Comparison of ENCODE assay signal across 9 mouse cellular contexts in genomic region chr7:135598303-135598855, GRCm38 (mm10).
DNase-seq lines count a peak whose midpoint lies in the region; ATAC-seq lines count a peak whose summit lies in the region.
"Had no signal": no experiment of that assay in that cellular context is flagged by ENCODE, and none has a peak within 500 bp of the region (broad histone marks: within the 10 kb centered on the region; RNA-seq: fewer than 3 reads in every experiment).

No protein-coding gene starts in this region.

- DNase-seq in midbrain, embryonic 10.5 days (ENCODE audit: low spot score) = no peak
- DNase-seq in c-Kit-positive CD71-negative TER-119-negative erythroid progenitor cells, embryonic 14.5 days (ENCODE audit: low read depth) = peak; percentile 59
- no peak for DNase-seq in limb, embryonic 10.5 days (ENCODE audit: low spot score)
- DNase-seq in naive thymus-derived CD4-positive, alpha-beta T cell, adult 2 months (ENCODE audit: low read depth) = peak; percentile 55
- DNase-seq in adrenal gland, adult 2 months = no peak
- DNase-seq in forebrain, embryonic 11.5 days (ENCODE audit: low spot score) = no peak

- ATAC-seq in midbrain, embryonic 13.5 days = no peak
- ATAC-seq in forebrain, embryonic 11.5 days (replicated peaks; ENCODE audit: low FRiP score) = no peak

- no peaks in the 10 kb centered on the region for H3K36me3 ChIP-seq in midbrain, embryonic 10.5 days
- H3K36me3 ChIP-seq in midbrain, embryonic 13.5 days = no peaks in the 10 kb centered on the region
- H3K36me3 ChIP-seq in limb, embryonic 10.5 days = no peaks in the 10 kb centered on the region
- H3K36me3 ChIP-seq in forebrain, embryonic 11.5 days (ENCODE audit: control insufficient read depth, insufficient read depth, low read length) = no peaks in the 10 kb centered on the region
- H3K36me3 ChIP-seq: lung, embryonic 15.5 days; neural tube, embryonic 12.5 days had no signal

- no peaks in the 10 kb centered on the region for H3K9me3 ChIP-seq in midbrain, embryonic 10.5 days (replicated peaks)
- no peaks in the 10 kb centered on the region for H3K9me3 ChIP-seq in midbrain, embryonic 13.5 days
- H3K9me3 ChIP-seq in limb, embryonic 10.5 days (replicated peaks) = no peaks in the 10 kb centered on the region
- no peaks in the 10 kb centered on the region for H3K9me3 ChIP-seq in forebrain, embryonic 11.5 days (ENCODE audit: control insufficient read depth, low read length)
- H3K9me3 ChIP-seq: lung, embryonic 15.5 days; neural tube, embryonic 12.5 days had no signal

- H3K27ac ChIP-seq in midbrain, embryonic 10.5 days (replicated peaks) = peak overlapping the region; percentile 55
- H3K27ac ChIP-seq in midbrain, embryonic 13.5 days = no peak overlapping the region
- 0 out of 2 replicates have a peak overlapping the region, but pooled peaks have one; percentile 39 for H3K27ac ChIP-seq in limb, embryonic 10.5 days
- no peak overlapping the region for H3K27ac ChIP-seq in forebrain, embryonic 11.5 days (ENCODE audit: low read depth, low read length)
- H3K27ac ChIP-seq: lung, embryonic 15.5 days; neural tube, embryonic 12.5 days had no signal

- WGBS in midbrain, embryonic 10.5 days = 62% methylated on average over 7 of the region's 7 CpGs
- 80% methylated on average over 7 of the region's 7 CpGs for WGBS in midbrain, embryonic 13.5 days
- 63% methylated on average over 7 of the region's 7 CpGs for whole genome bisulfite sequencing in limb, embryonic 10.5 days
- WGBS in forebrain, embryonic 11.5 days = 72% methylated on average over 7 of the region's 7 CpGs

- no peaks in the 10 kb centered on the region for H3K27me3 ChIP-seq in midbrain, embryonic 10.5 days (ENCODE audit: low read depth, poor library complexity, severe bottlenecking)
- H3K27me3 ChIP-seq in midbrain, embryonic 13.5 days = no peaks in the 10 kb centered on the region
- H3K27me3 ChIP-seq in limb, embryonic 10.5 days (ENCODE audit: low read depth, poor library complexity, severe bottlenecking) = no peaks in the 10 kb centered on the region
- no peaks in the 10 kb centered on the region for H3K27me3 ChIP-seq in forebrain, embryonic 11.5 days (ENCODE audit: control insufficient read depth, insufficient read depth, low read length)
- H3K27me3 ChIP-seq: lung, embryonic 15.5 days; neural tube, embryonic 12.5 days had no signal

- H3K4me1 ChIP-seq in midbrain, embryonic 10.5 days = peaks cover 21% of the 10 kb centered on the region
- H3K4me1 ChIP-seq in midbrain, embryonic 13.5 days (replicated peaks) = peaks cover 3% of the 10 kb centered on the region
- peaks cover 41% of the 10 kb centered on the region for H3K4me1 ChIP-seq in limb, embryonic 10.5 days
- H3K4me1 ChIP-seq in forebrain, embryonic 11.5 days (replicated peaks; ENCODE audit: control insufficient read depth, insufficient read depth, low read length) = no peaks in the 10 kb centered on the region

- no peak overlapping the region for H3K4me3 ChIP-seq in midbrain, embryonic 10.5 days
- H3K4me3 ChIP-seq in midbrain, embryonic 13.5 days (replicated peaks) = no peak overlapping the region
- H3K4me3 ChIP-seq in limb, embryonic 10.5 days = no peak overlapping the region
- H3K4me3 ChIP-seq in forebrain, embryonic 11.5 days (ENCODE audit: low read depth, low read length) = no peak overlapping the region
- H3K4me3 ChIP-seq: lung, embryonic 15.5 days; neural tube, embryonic 12.5 days had no signal

- H3K9ac ChIP-seq in midbrain, embryonic 13.5 days (replicated peaks) = no peak overlapping the region
- H3K9ac ChIP-seq in forebrain, embryonic 11.5 days (ENCODE audit: low read length) = no peak overlapping the region
- H3K9ac ChIP-seq: lung, embryonic 15.5 days; neural tube, embryonic 12.5 days had no signal

- no peak overlapping the region for H3K4me2 ChIP-seq in midbrain, embryonic 13.5 days (replicated peaks)
- H3K4me2 ChIP-seq in forebrain, embryonic 11.5 days (ENCODE audit: low read depth, low read length, severe bottlenecking) = no peak overlapping the region
- H3K4me2 ChIP-seq: lung, embryonic 15.5 days; neural tube, embryonic 12.5 days had no signal

Comparison
In these comparisons a context has a peak if more than half of its experiments do, and no peak if none do; other contexts are left out.
1. H3K27ac ChIP-seq: peak in midbrain, embryonic 10.5 days (single experiment) and limb, embryonic 10.5 days (single experiment); none in midbrain, embryonic 13.5 days (single experiment) and forebrain, embryonic 11.5 days (single experiment).
2. DNase-seq: peak in c-Kit-positive CD71-negative TER-119-negative erythroid progenitor cells, embryonic 14.5 days (single experiment) and naive thymus-derived CD4-positive, alpha-beta T cell, adult 2 months (single experiment); none in midbrain, embryonic 10.5 days (single experiment), limb, embryonic 10.5 days (single experiment), adrenal gland, adult 2 months (single experiment) and forebrain, embryonic 11.5 days (single experiment).